21 mouse cellular contexts compared by ENCODE assay signal in the genomic region with DNA sequence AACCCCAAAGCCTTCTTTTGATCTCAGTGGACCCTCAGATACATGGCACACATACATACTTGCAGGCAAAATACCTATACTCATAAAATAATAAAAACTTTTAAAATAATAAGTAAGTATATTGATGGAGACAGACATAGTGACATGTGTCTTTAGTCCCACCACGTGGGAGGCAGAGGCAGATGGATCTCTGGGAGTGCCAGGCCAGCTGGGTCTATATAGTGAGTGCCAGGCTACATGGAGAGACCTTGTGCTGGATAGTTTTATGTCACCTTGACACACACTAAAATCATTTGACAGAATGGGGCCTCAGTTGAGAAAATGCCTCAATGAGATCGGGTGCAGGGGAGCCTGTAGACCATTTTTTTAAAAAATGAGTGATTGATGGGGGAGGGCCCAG. TPM values are rescaled to one million over a fixed set of nuclear protein-coding genes. Genes with fewer than 3 reads are reported as not detected.
DNase-seq lines count a peak whose midpoint lies in the region; ATAC-seq and TF ChIP-seq lines count a peak whose summit lies in the region.
"Had no signal": no experiment of that assay in that cellular context is flagged by ENCODE, and none has a peak within 500 bp of the region (broad histone marks: within the 10 kb centered on the region; RNA-seq: fewer than 3 reads in every experiment).

No protein-coding gene starts in this region.

- H3K4me3 ChIP-seq in layer of hippocampus, adult 2 months, result no peak overlapping the region
- H3K4me3 ChIP-seq in liver, embryonic 13.5 days (replicated peaks), result no peak overlapping the region
- H3K4me3 ChIP-seq in liver, embryonic 11.5 days (ENCODE audit: low read depth, low read length), result no peak overlapping the region
- H3K4me3 ChIP-seq: embryonic facial prominence, embryonic 13.5 days; embryonic facial prominence, embryonic 15.5 days; erythroblast, embryonic 14.5 days; forebrain, embryonic 10.5 days; forebrain, embryonic 12.5 days had no signal

- no peaks in the 10 kb centered on the region for H3K36me3 ChIP-seq in liver, embryonic 13.5 days
- no peaks in the 10 kb centered on the region for H3K36me3 ChIP-seq in liver, embryonic 11.5 days (ENCODE audit: control insufficient read depth, insufficient read depth, low read length)
- H3K36me3 ChIP-seq: embryonic facial prominence, embryonic 13.5 days; embryonic facial prominence, embryonic 15.5 days; forebrain, embryonic 10.5 days; forebrain, embryonic 12.5 days had no signal

- no peak for DNase-seq in layer of hippocampus, adult 2 months (ENCODE audit: low spot score in 2 of 2)
- no peak for DNase-seq in layer of hippocampus, postnatal 25 days (ENCODE audit: extremely low spot score in 1 of 2, low spot score in 1 of 2)
- DNase-seq in layer of hippocampus, postnatal 10 days (ENCODE audit: low spot score in 2 of 2), result peak; percentile 38 to 43
- DNase-seq in layer of hippocampus, postnatal 36 days, result no peak
- no peak for DNase-seq in liver, embryonic 13.5 days
- DNase-seq in liver, embryonic 11.5 days (ENCODE audit: low spot score), result no peak
- DNase-seq: adrenal gland, adult 2 months; adrenal gland, postnatal 10 days; adrenal gland, postnatal 25 days; cerebellum, adult 11-12 months; cerebellum, adult 2 months; cerebellum, adult 9-10 months; cerebellum, postnatal 36 days; embryo, embryonic 11 days had no signal

- H3K27ac ChIP-seq in layer of hippocampus, adult 2 months, result peak overlapping the region; percentile 36; the same call in 1 of the 2 replicates
- peak overlapping the region; percentile 74; the same call in 1 of the 2 replicates for H3K27ac ChIP-seq in liver, embryonic 13.5 days
- no peak overlapping the region for H3K27ac ChIP-seq in liver, embryonic 11.5 days (ENCODE audit: low read depth, low read length)
- H3K27ac ChIP-seq: embryonic facial prominence, embryonic 13.5 days; embryonic facial prominence, embryonic 15.5 days; forebrain, embryonic 10.5 days; forebrain, embryonic 12.5 days had no signal

- no peak overlapping the region for H3K9ac ChIP-seq in liver, embryonic 13.5 days
- H3K9ac ChIP-seq in liver, embryonic 11.5 days (ENCODE audit: low read depth, low read length), result no peak overlapping the region
- H3K9ac ChIP-seq: embryonic facial prominence, embryonic 13.5 days; embryonic facial prominence, embryonic 15.5 days; forebrain, embryonic 12.5 days had no signal

- H3K4me2 ChIP-seq in liver, embryonic 13.5 days, result no peak overlapping the region
- H3K4me2 ChIP-seq in liver, embryonic 11.5 days, result no peak overlapping the region
- H3K4me2 ChIP-seq: embryonic facial prominence, embryonic 13.5 days; embryonic facial prominence, embryonic 15.5 days; forebrain, embryonic 12.5 days had no signal

- no peak for ATAC-seq in liver, embryonic 13.5 days (ENCODE audit: low read depth)
- no peak for ATAC-seq in liver, embryonic 11.5 days (replicated peaks; ENCODE audit: low FRiP score)
- ATAC-seq: forebrain, embryonic 14.5 days; forebrain, embryonic 16.5 days had no signal

- no peaks in the 10 kb centered on the region for H3K27me3 ChIP-seq in liver, embryonic 13.5 days
- no peaks in the 10 kb centered on the region for H3K27me3 ChIP-seq in liver, embryonic 11.5 days (replicated peaks; ENCODE audit: control insufficient read depth, insufficient read depth, low read length)
- H3K27me3 ChIP-seq: embryonic facial prominence, embryonic 13.5 days; embryonic facial prominence, embryonic 15.5 days; forebrain, embryonic 12.5 days had no signal

- H3K4me1 ChIP-seq in liver, embryonic 13.5 days (replicated peaks), result peaks cover 12% of the 10 kb centered on the region; the same call in 1 of the 2 replicates
- no peaks in the 10 kb centered on the region for H3K4me1 ChIP-seq in liver, embryonic 11.5 days (replicated peaks; ENCODE audit: control insufficient read depth, insufficient read depth, low read length)

- H3K9me3 ChIP-seq in liver, embryonic 13.5 days (replicated peaks), result no peaks in the 10 kb centered on the region
- no peaks in the 10 kb centered on the region for H3K9me3 ChIP-seq in liver, embryonic 11.5 days (ENCODE audit: control insufficient read depth, low read length)
- H3K9me3 ChIP-seq: embryonic facial prominence, embryonic 13.5 days; embryonic facial prominence, embryonic 15.5 days; forebrain, embryonic 10.5 days; forebrain, embryonic 12.5 days had no signal

- WGBS in liver, embryonic 13.5 days (ENCODE audit: insufficient replicate concordance), result 56% methylated on average over 2 of the region's 2 CpGs
- 63% methylated on average over 2 of the region's 2 CpGs for WGBS in liver, embryonic 11.5 days

- TF ChIP-seq CTCF in layer of hippocampus, adult 2 months (conservative IDR thresholded peaks at IDR 0.05), result no peak

RNA-seq across cellular contexts. Expression of a gene that starts 41.8 kb away (rescaled TPM):
- 10 to 100 TPM; 34.6 to 37.9 TPM for total RNA-seq in layer of hippocampus, adult 2 months (2021)
- 10 to 100 TPM; 34.3 to 36.5 TPM for total RNA-seq in layer of hippocampus, postnatal 25 days (2021)
- total RNA-seq in layer of hippocampus, postnatal 10 days (2021), result 10 to 100 TPM; 26.5 to 28.9 TPM
- total RNA-seq in layer of hippocampus, postnatal 36 days (2021), result 10 to 100 TPM; 33.3 to 34.5 TPM
- 6.7 and 8.4 TPM in 2 replicates for polyA plus RNA-seq in liver, embryonic 13.5 days (2015; fragmentation: Nextera tagmentation; extraction: Ambion mirVana)
- polyA plus RNA-seq in liver, embryonic 11.5 days (2014; fragmentation: Nextera tagmentation; extraction: Ambion mirVana), result 19.3 and 21.3 TPM in 2 replicates

Comparison
In these comparisons a context has a peak if more than half of its experiments do, and no peak if none do; other contexts are left out.
1. DNase-seq: peak in layer of hippocampus, postnatal 10 days (2 of 2); none in layer of hippocampus, adult 2 months (0 of 2), layer of hippocampus, postnatal 25 days (0 of 2), layer of hippocampus, postnatal 36 days (0 of 2), liver, embryonic 13.5 days (single experiment) and liver, embryonic 11.5 days (single experiment).